In the genomic region with DNA sequence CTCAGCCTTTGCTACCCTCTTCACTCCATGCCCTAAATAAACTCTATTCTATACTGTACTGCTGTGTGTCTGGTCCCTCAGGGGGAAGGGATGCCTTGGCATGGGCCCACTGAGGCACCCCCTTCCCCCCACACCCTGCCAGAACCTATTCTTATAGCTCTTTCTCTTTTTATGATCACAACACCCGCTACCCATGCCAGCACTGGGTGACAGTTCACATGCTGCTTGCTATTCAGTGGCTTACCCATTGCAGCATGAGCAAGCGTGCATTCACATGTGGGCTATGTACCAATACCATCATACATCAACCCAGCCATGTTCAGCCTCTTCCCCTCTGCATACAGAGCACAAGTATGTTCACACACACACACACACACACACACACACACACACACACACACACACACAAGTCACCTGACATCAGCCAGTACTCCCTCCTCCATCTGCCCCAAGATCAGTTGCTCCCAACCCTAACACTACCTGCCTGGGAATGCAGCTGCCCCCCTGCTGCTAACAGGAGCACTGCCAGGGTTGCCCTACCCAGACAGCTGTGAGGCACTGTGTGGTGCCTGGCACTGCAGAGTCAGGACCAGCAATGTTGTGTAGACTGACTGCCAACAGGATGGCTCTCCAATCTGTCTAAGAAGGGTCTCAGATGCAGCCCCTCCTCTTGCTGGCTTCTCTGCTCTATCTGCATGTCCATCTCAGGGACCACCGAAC, we compare ENCODE assay signal across 18 mouse cellular contexts. TPM values are rescaled to one million over a fixed set of nuclear protein-coding genes. Genes with fewer than 3 reads are reported as not detected.
DNase-seq lines count a peak whose midpoint lies in the region; ATAC-seq and TF ChIP-seq lines count a peak whose summit lies in the region.
"Had no signal": no experiment of that assay in that cellular context is flagged by ENCODE, and none has a peak within 500 bp of the region (broad histone marks: within the 10 kb centered on the region; RNA-seq: fewer than 3 reads in every experiment).

No protein-coding gene starts in this region.

- H3K4me1 ChIP-seq in heart, adult 2 months (ENCODE audit: control insufficient read depth, insufficient read depth, low read length) = peaks cover 16% of the 10 kb centered on the region
- H3K4me1 ChIP-seq in forebrain, embryonic 14.5 days (ENCODE audit: control insufficient read depth, insufficient read depth, low read length) = peaks cover 18% of the 10 kb centered on the region

- no peak overlapping the region for H3ac ChIP-seq in myocyte (ENCODE audit: control insufficient read depth, insufficient read length)

- H3K27ac ChIP-seq in heart, adult 2 months = peak overlapping the region; percentile 17; the same call in 1 of the 2 replicates
- H3K27ac ChIP-seq in forebrain, embryonic 14.5 days (ENCODE audit: low read depth, low read length) = no peak overlapping the region
- H3K27ac ChIP-seq: forebrain, embryonic 12.5 days; liver, embryonic 15.5 days; midbrain, embryonic 15.5 days had no signal

- H3K9me3 ChIP-seq in forebrain, embryonic 14.5 days (replicated peaks; ENCODE audit: control insufficient read depth, low read length) = no peaks in the 10 kb centered on the region
- H3K9me3 ChIP-seq: forebrain, embryonic 12.5 days; heart, embryonic 12.5 days; liver, embryonic 15.5 days; midbrain, embryonic 15.5 days had no signal

- H3K4me3 ChIP-seq in heart, adult 2 months = no peak overlapping the region
- no peak overlapping the region for H3K4me3 ChIP-seq in myocyte
- no peak overlapping the region for H3K4me3 ChIP-seq in forebrain, embryonic 14.5 days (ENCODE audit: low read depth, low read length)
- H3K4me3 ChIP-seq: forebrain, embryonic 12.5 days; heart, embryonic 12.5 days; liver, embryonic 15.5 days; midbrain, embryonic 15.5 days had no signal

- intact Hi-C loops in heart, adult 2 months (cut with DNase I) = no loop called here
- intact Hi-C loops in left cerebral cortex, postnatal 4 days (cut with DNase I) = no loop called here
- intact Hi-C loops in left cerebral cortex, postnatal 10 days (cut with DNase I) = no loop called here
- intact Hi-C loops in gastrocnemius, postnatal 36 days (cut with DNase I) = no loop called here

- no peak overlapping the region for H3K9ac ChIP-seq in heart, adult 2 months (ENCODE audit: low read depth, low read length)
- H3K9ac ChIP-seq in forebrain, embryonic 14.5 days (ENCODE audit: low read length) = no peak overlapping the region
- H3K9ac ChIP-seq: forebrain, embryonic 12.5 days; heart, embryonic 12.5 days; liver, embryonic 15.5 days; midbrain, embryonic 15.5 days had no signal

- H3K36me3 ChIP-seq in heart, adult 2 months (ENCODE audit: control insufficient read depth, insufficient read depth, low read length) = no peaks in the 10 kb centered on the region
- no peaks in the 10 kb centered on the region for H3K36me3 ChIP-seq in myocyte (ENCODE audit: control insufficient read depth, insufficient read depth)
- H3K36me3 ChIP-seq in forebrain, embryonic 14.5 days (ENCODE audit: control insufficient read depth, insufficient read depth, low read length) = no peaks in the 10 kb centered on the region
- H3K36me3 ChIP-seq: forebrain, embryonic 12.5 days; heart, embryonic 12.5 days; liver, embryonic 15.5 days; midbrain, embryonic 15.5 days had no signal

- TF ChIP-seq POLR2A in heart, adult 2 months (IDR thresholded peaks at IDR 0.05; ENCODE audit: insufficient read depth, low read depth, low read length) = no peak
- no peak for TF ChIP-seq POLR2A in myocyte (IDR thresholded peaks at IDR 0.05; ENCODE audit: insufficient read length, low read depth)

- H3K4me2 ChIP-seq in myocyte (ENCODE audit: low read depth) = no peak overlapping the region
- no peak overlapping the region for H3K4me2 ChIP-seq in forebrain, embryonic 14.5 days (ENCODE audit: low read length)
- H3K4me2 ChIP-seq: forebrain, embryonic 12.5 days; heart, embryonic 12.5 days; liver, embryonic 15.5 days; midbrain, embryonic 15.5 days had no signal

- no peak for ATAC-seq in forebrain, embryonic 14.5 days
- ATAC-seq: intestine, embryonic 16.5 days; lung, postnatal 0 days; midbrain, embryonic 15.5 days had no signal

- no peak for TF ChIP-seq CTCF in heart, adult 2 months (IDR thresholded peaks at IDR 0.05)

- H3K79me2 ChIP-seq in heart, adult 2 months (replicated peaks; ENCODE audit: control insufficient read depth, insufficient read depth, low read length) = no peaks in the 10 kb centered on the region
- no peaks in the 10 kb centered on the region for H3K79me2 ChIP-seq in myocyte (ENCODE audit: control insufficient read depth, insufficient read depth)

- no peak for DNase-seq in heart, adult 2 months
- DNase-seq in heart, adult 8-10 months (ENCODE audit: low spot score) = no peak
- peak; percentile 95 for DNase-seq in left cerebral cortex, postnatal 4 days
- DNase-seq in left cerebral cortex, postnatal 10 days (ENCODE audit: extremely low spot score in 1 of 2, low spot score in 2 of 2) = no peak
- DNase-seq in cerebellum, adult 9-10 months = peak; percentile 92
- no peak for DNase-seq in forebrain, embryonic 14.5 days (ENCODE audit: low spot score)
- DNase-seq in gastrocnemius, postnatal 36 days = no peak
- DNase-seq: adrenal gland, adult 2 months; gastrocnemius, postnatal 10 days; heart, postnatal 36 days; thymus, postnatal 14 days had no signal

- 94% methylated on average over 3 of the region's 3 CpGs for WGBS in heart, adult 2 months
- WGBS in forebrain, embryonic 14.5 days = 88% methylated on average over 3 of the region's 3 CpGs

- TF ChIP-seq EP300 in heart, adult 2 months (IDR thresholded peaks at IDR 0.05; ENCODE audit: insufficient read depth, low read depth, low read length) = no peak

- H3K27me3 ChIP-seq in heart, adult 2 months (ENCODE audit: control insufficient read depth, insufficient read depth, low read length) = no peaks in the 10 kb centered on the region
- H3K27me3 ChIP-seq in myocyte (ENCODE audit: control insufficient read depth, insufficient read depth, insufficient read length) = no peaks in the 10 kb centered on the region
- no peaks in the 10 kb centered on the region for H3K27me3 ChIP-seq in forebrain, embryonic 14.5 days (replicated peaks; ENCODE audit: control insufficient read depth, insufficient read depth, low read length)
- H3K27me3 ChIP-seq: heart, embryonic 12.5 days; midbrain, embryonic 15.5 days had no signal

TF ChIP-seq in myocyte, 11 proteins besides CTCF, POLR2A, EP300 and RAD21:
- TF ChIP-seq E2F4 (IDR thresholded peaks at IDR 0.05; ENCODE audit: insufficient read depth) = no peak
- no peak for TF ChIP-seq SRF (IDR thresholded peaks at IDR 0.05; ENCODE audit: control insufficient read depth, insufficient read length, low read depth)
- TF ChIP-seq MYOD1 (IDR thresholded peaks at IDR 0.05; ENCODE audit: control insufficient read depth in 1 of 3, insufficient read length in 2 of 3, low read depth in 2 of 3) = peak in 2 of 3 experiments; percentile 61 to 89
- no peak for TF ChIP-seq POLR2AphosphoS2 (IDR thresholded peaks at IDR 0.05; ENCODE audit: insufficient read length, low read depth)
- peak; percentile 30 for TF ChIP-seq TCF3 (IDR thresholded peaks at IDR 0.05; ENCODE audit: insufficient read length, low read depth)
- TF ChIP-seq USF1 (IDR thresholded peaks at IDR 0.05; ENCODE audit: low read depth) = no peak
- TF ChIP-seq MAX (IDR thresholded peaks at IDR 0.05; ENCODE audit: low read depth) = no peak
- TF ChIP-seq TCF12 (IDR thresholded peaks at IDR 0.05; ENCODE audit: insufficient read depth, poor library complexity, severe bottlenecking) = no peak
- TF ChIP-seq MYOG (IDR thresholded peaks at IDR 0.05; ENCODE audit: control insufficient read depth in 1 of 3, insufficient read depth in 1 of 3, insufficient read length in 2 of 3, low read depth in 2 of 3) = peak; percentile 39 to 92 (median 84)
- TF ChIP-seq REST (IDR thresholded peaks at IDR 0.05; ENCODE audit: insufficient read depth, insufficient read length) = no peak
- no peak for TF ChIP-seq CEBPB (IDR thresholded peaks at IDR 0.05; ENCODE audit: insufficient read depth, poor library complexity, severe bottlenecking)
TF ChIP-seq in myocyte: peak in this region for 3.

RNA-seq across cellular contexts. Expression of gene Pim3, which starts 20.2 kb away (rescaled TPM):
- total RNA-seq in heart, adult 2 months (2021) = 100 to 1,000 TPM in 1 of 2 experiments, 10 to 100 TPM in 1; 95.3 to 133 TPM
- 45.6 and 58.8 TPM in 2 replicates for polyA plus RNA-seq in heart, adult 2 months (2012; rRNA removed)
- total RNA-seq in heart, adult 8-10 months (2022) = 100 to 1,000 TPM in 1 of 4 experiments, 10 to 100 TPM in 3; 70.8 to 183 (median 86.1) TPM
- 10 to 100 TPM; 44.6 to 49.3 TPM for total RNA-seq in left cerebral cortex, postnatal 4 days (2021)
- 10 to 100 TPM; 40.6 to 44.0 TPM for total RNA-seq in left cerebral cortex, postnatal 10 days (2021)
- polyA plus RNA-seq in myocyte (2012; fragmentation: generic; extraction: Trizol) = 26.9 TPM
- polyA plus RNA-seq in forebrain, embryonic 14.5 days (2014; fragmentation: Nextera tagmentation; extraction: Ambion mirVana) = 49.1 and 52.9 TPM in 2 replicates
- 10 to 100 TPM; 22.1 to 32.2 TPM for total RNA-seq in gastrocnemius, postnatal 36 days (2021)

RNA-seq across cellular contexts. Expression of gene Creld2, which starts 22.3 kb away (rescaled TPM):
- 10 to 100 TPM; 23.6 to 24.7 TPM for total RNA-seq in heart, adult 2 months (2021)
- 13.6 and 19.9 TPM in 2 replicates for polyA plus RNA-seq in heart, adult 2 months (2012; rRNA removed)
- total RNA-seq in heart, adult 8-10 months (2022) = 10 to 100 TPM; 17.2 to 28.0 (median 21.1) TPM
- total RNA-seq in left cerebral cortex, postnatal 4 days (2021) = 10 to 100 TPM; 26.2 to 35.6 TPM
- 10 to 100 TPM; 14.2 to 18.8 TPM for total RNA-seq in left cerebral cortex, postnatal 10 days (2021)
- polyA plus RNA-seq in myocyte (2012; fragmentation: generic; extraction: Trizol) = 49.3 TPM
- polyA plus RNA-seq in forebrain, embryonic 14.5 days (2014; fragmentation: Nextera tagmentation; extraction: Ambion mirVana) = 65.5 and 65.8 TPM in 2 replicates
- 1 to 10 TPM; 6.6 to 8.9 TPM for total RNA-seq in gastrocnemius, postnatal 36 days (2021)

RNA-seq across cellular contexts. Expression of gene Alg12, which starts 22.6 kb away (rescaled TPM):
- total RNA-seq in heart, adult 2 months (2021) = 1 to 10 TPM; 7.2 to 8.7 TPM
- polyA plus RNA-seq in heart, adult 2 months (2012; rRNA removed) = 11.0 and 17.5 TPM in 2 replicates
- total RNA-seq in heart, adult 8-10 months (2022) = 10 to 100 TPM in 2 of 4 experiments, 1 to 10 TPM in 2; 7.4 to 10.3 (median 9.9) TPM
- 10 to 100 TPM; 10.1 to 11.5 TPM for total RNA-seq in left cerebral cortex, postnatal 4 days (2021)
- total RNA-seq in left cerebral cortex, postnatal 10 days (2021) = 10 to 100 TPM in 1 of 2 experiments, 1 to 10 TPM in 1; 8.8 to 10.4 TPM
- polyA plus RNA-seq in myocyte (2012; fragmentation: generic; extraction: Trizol) = 15.0 TPM
- 8.4 and 8.8 TPM in 2 replicates for polyA plus RNA-seq in forebrain, embryonic 14.5 days (2014; fragmentation: Nextera tagmentation; extraction: Ambion mirVana)
- total RNA-seq in gastrocnemius, postnatal 36 days (2021) = 1 to 10 TPM; 3.6 to 3.7 TPM

Comparison
In these comparisons a context has a peak if more than half of its experiments do, and no peak if none do; other contexts are left out.
1. DNase-seq: peak in left cerebral cortex, postnatal 4 days (single experiment) and cerebellum, adult 9-10 months (single experiment); none in heart, adult 2 months (0 of 2), heart, adult 8-10 months (single experiment), left cerebral cortex, postnatal 10 days (0 of 2), forebrain, embryonic 14.5 days (single experiment) and gastrocnemius, postnatal 36 days (0 of 2).